Mouse (Mus musculus) CH12.LX (cell line): Measurements from ENCODE around the gene Ccdc40. TPM values are rescaled to one million over a fixed set of nuclear protein-coding genes. Genes with fewer than 3 reads are reported as not detected.

Experiments
- DNase-seq: peaks from one replicate; pipeline ENCODE4 v3.0.0-alpha.2; 2013; ENCODE audit errors: extremely low read depth
- H3K27ac ChIP-seq: 2 replicates; pipeline ENCODE4 v1.5.1; 2012; ENCODE audit warnings: low read depth, mild to moderate bottlenecking, control low read depth, moderate library complexity; ENCODE audit not compliant: insufficient read depth
- H3K27me3 ChIP-seq: replicated peaks from 2 replicates; pipeline ENCODE3; 2012; ENCODE audit warnings: inconsistent platforms
- H3K36me3 ChIP-seq, 2 experiments: replicated peaks in 1 of 2; 2 replicates each; pipeline versions ENCODE3 to v1.6.1; 2012; ENCODE audit warnings: inconsistent platforms in 1 of 2, low read length in 1 of 2, mild to moderate bottlenecking in 1 of 2, mixed read lengths in 1 of 2, moderate library complexity in 1 of 2; ENCODE audit not compliant: control insufficient read depth in 1 of 2, insufficient read depth in 1 of 2
- H3K4me1 ChIP-seq, 2 experiments: 2 replicates each; pipeline ENCODE4 v1.6.1; 2012; ENCODE audit warnings: inconsistent platforms in 1 of 2, moderate library complexity in 1 of 2; ENCODE audit not compliant: insufficient read depth in 2 of 2, control insufficient read depth in 1 of 2
- H3K4me2 ChIP-seq: 2 replicates; pipeline ENCODE4 v1.6.1; 2012; ENCODE audit warnings: low read depth, mild to moderate bottlenecking, control low read depth; ENCODE audit not compliant: poor library complexity, insufficient read depth, severe bottlenecking
- H3K4me3 ChIP-seq, 3 experiments: fragments of 150-350 bp in 1 of 3; sonication (generic) in 1 of 3; replicated peaks in 1 of 3; 2 replicates each; pipeline versions ENCODE3 to v1.5.1; 2011 to 2012; ENCODE audit warnings: low read depth in 2 of 3, low read length in 2 of 3, mild to moderate bottlenecking in 2 of 3, moderate library complexity in 2 of 3, control low read depth in 1 of 3, improper control_type of control experiment in 1 of 3, inconsistent platforms in 1 of 3, mixed read lengths in 1 of 3; ENCODE audit not compliant: poor library complexity in 1 of 3
- H3K79me2 ChIP-seq: replicated peaks from 2 replicates; pipeline ENCODE4 v1.6.1; 2012; ENCODE audit warnings: mild to moderate bottlenecking, moderate library complexity; ENCODE audit not compliant: control insufficient read depth, poor library complexity, insufficient read depth, severe bottlenecking; ENCODE audit errors: extremely low read depth
- H3K9ac ChIP-seq: 2 replicates; pipeline ENCODE4 v1.6.1; 2012; ENCODE audit warnings: low read depth, mild to moderate bottlenecking, control low read depth, moderate library complexity; ENCODE audit not compliant: insufficient read depth
- H3K9me3 ChIP-seq: replicated peaks from 2 replicates; pipeline ENCODE3; 2012; ENCODE audit warnings: low read length, inconsistent platforms, mixed read lengths
- BHLHE40 ChIP-seq: IDR thresholded peaks from 2 replicates; pipeline ENCODE4 v1.6.1; 2011; ENCODE audit warnings: mild to moderate bottlenecking, low read depth, low read length, improper control_type of control experiment
- CHD1 ChIP-seq: IDR thresholded peaks from 2 replicates; pipeline ENCODE4 v1.6.1; 2012; ENCODE audit warnings: low read depth, low read length, improper control_type of control experiment, inconsistent platforms
- CHD2 ChIP-seq: IDR thresholded peaks from 2 replicates; pipeline ENCODE4 v1.6.1; 2011; ENCODE audit warnings: low read length, improper control_type of control experiment
- CTCF ChIP-seq, 2 experiments: IDR thresholded peaks in 1 of 2; conservative IDR thresholded peaks in 1 of 2; 2 replicates each; pipeline ENCODE4 v1.5.1; 2011 to 2012; ENCODE audit warnings: low read depth in 2 of 2, low read length in 2 of 2, improper control_type of control experiment in 1 of 2, inconsistent platforms in 1 of 2, mild to moderate bottlenecking in 1 of 2, moderate library complexity in 1 of 2
- E2F4 ChIP-seq: IDR thresholded peaks from 2 replicates; pipeline ENCODE4 v1.6.1; 2011; ENCODE audit warnings: low read depth, low read length, improper control_type of control experiment; ENCODE audit not compliant: insufficient replicate concordance
- ETS1 ChIP-seq: conservative IDR thresholded peaks from 2 replicates; pipeline ENCODE4 v1.6.1; 2012; ENCODE audit warnings: low read depth, mild to moderate bottlenecking, inconsistent platforms, low read length, improper control_type of control experiment, moderate library complexity
- HCFC1 ChIP-seq: IDR thresholded peaks from 2 replicates; pipeline ENCODE4 v1.6.1; 2012; ENCODE audit warnings: low read depth, mild to moderate bottlenecking, inconsistent platforms, low read length, improper control_type of control experiment
- JUN ChIP-seq: IDR thresholded peaks from 2 replicates; pipeline ENCODE4 v1.6.1; 2011; ENCODE audit warnings: low read depth, mild to moderate bottlenecking, low read length, improper control_type of control experiment, moderate library complexity; ENCODE audit not compliant: insufficient read depth
- JUND ChIP-seq: conservative IDR thresholded peaks from 2 replicates; pipeline ENCODE4 v1.6.1; 2011; ENCODE audit warnings: low read depth, low read length, improper control_type of control experiment
- MAX ChIP-seq: IDR thresholded peaks from 2 replicates; pipeline ENCODE4 v1.6.1; 2011; ENCODE audit warnings: low read length, improper control_type of control experiment
- MEF2A ChIP-seq: IDR thresholded peaks from 2 replicates; pipeline ENCODE4 v1.6.1; 2014; ENCODE audit warnings: low read depth, mild to moderate bottlenecking, inconsistent platforms, low read length, improper control_type of control experiment, borderline replicate concordance
- MXI1 ChIP-seq: IDR thresholded peaks from 2 replicates; pipeline ENCODE4 v1.6.1; 2011; ENCODE audit warnings: mild to moderate bottlenecking, low read depth, low read length, improper control_type of control experiment
- MYC ChIP-seq: IDR thresholded peaks from 2 replicates; pipeline ENCODE4 v1.6.1; 2011; ENCODE audit warnings: low read depth, mild to moderate bottlenecking, improper control_type of control experiment, low read length
- NELFE ChIP-seq: IDR thresholded peaks from 2 replicates; pipeline ENCODE4 v1.6.1; 2011; ENCODE audit warnings: low read depth, low read length, improper control_type of control experiment
- NRF1 ChIP-seq: IDR thresholded peaks from 2 replicates; pipeline ENCODE4 v1.6.1; 2014; ENCODE audit warnings: low read depth, mild to moderate bottlenecking, inconsistent platforms, low read length, improper control_type of control experiment, moderate library complexity
- PAX5 ChIP-seq: IDR thresholded peaks from 2 replicates; pipeline ENCODE4 v1.6.1; 2012; ENCODE audit warnings: low read length, inconsistent platforms, mixed read lengths
- POLR2A ChIP-seq: IDR thresholded peaks from 2 replicates; pipeline ENCODE4 v1.6.1; 2011; ENCODE audit warnings: low read depth, mild to moderate bottlenecking, improper control_type of control experiment, low read length
- POLR2AphosphoS2 ChIP-seq: IDR thresholded peaks from 2 replicates; pipeline ENCODE4 v1.6.1; 2011; ENCODE audit warnings: low read depth, low read length, improper control_type of control experiment
- RAD21 ChIP-seq: IDR thresholded peaks from 2 replicates; pipeline ENCODE4 v1.6.1; 2011; ENCODE audit warnings: low read depth, mild to moderate bottlenecking, low read length, improper control_type of control experiment, moderate library complexity
- RCOR1 ChIP-seq: conservative IDR thresholded peaks from 2 replicates; pipeline ENCODE4 v1.6.1; 2012; ENCODE audit warnings: low read depth, mild to moderate bottlenecking, inconsistent platforms, low read length, improper control_type of control experiment
- SIN3A ChIP-seq: IDR thresholded peaks from 2 replicates; pipeline ENCODE4 v1.6.1; 2012; ENCODE audit warnings: low read length, improper control_type of control experiment, inconsistent platforms
- SMC3 ChIP-seq: IDR thresholded peaks from 2 replicates; pipeline ENCODE4 v1.6.1; 2011; ENCODE audit warnings: low read depth, low read length, improper control_type of control experiment
- TCF12 ChIP-seq: IDR thresholded peaks from 2 replicates; pipeline ENCODE4 v1.6.1; 2014; ENCODE audit warnings: low read depth, mild to moderate bottlenecking, inconsistent platforms, low read length, improper control_type of control experiment
- UBTF ChIP-seq: IDR thresholded peaks from 2 replicates; pipeline ENCODE4 v1.6.1; 2012; ENCODE audit warnings: low read depth, mild to moderate bottlenecking, inconsistent platforms, low read length, improper control_type of control experiment, moderate library complexity
- USF1 ChIP-seq: IDR thresholded peaks from 2 replicates; pipeline ENCODE4 v1.6.1; 2014; ENCODE audit warnings: low read depth, mild to moderate bottlenecking, inconsistent platforms, low read length, improper control_type of control experiment
- USF2 ChIP-seq: conservative IDR thresholded peaks from 2 replicates; pipeline ENCODE4 v1.6.1; 2011; ENCODE audit warnings: low read depth, low read length, improper control_type of control experiment
- ZKSCAN1 ChIP-seq: IDR thresholded peaks from 2 replicates; pipeline ENCODE4 v1.6.1; 2012; ENCODE audit warnings: low read depth, inconsistent platforms, low read length, improper control_type of control experiment, borderline replicate concordance
- ZNF384 ChIP-seq: IDR thresholded peaks from 2 replicates; pipeline ENCODE4 v1.6.1; 2012; ENCODE audit warnings: low read depth, low read length, improper control_type of control experiment, inconsistent platforms
- dilution Hi-C: fragments of 300-500 bp; cut with MboI; formaldehyde crosslinking; loops from 2 replicates; pipeline ENCODE4 v1.14.3; 2020; ENCODE audit warnings: low sequenced_read_pairs; ENCODE audit not compliant: extremely low pct_unique_long_range_greater_than_20kb, extremely low pct_ligation_motif_present
- in situ Hi-C: fragments of 300-500 bp; cut with MboI; formaldehyde crosslinking; loops from 3 replicates; pipeline ENCODE4 v1.14.3; 2019; ENCODE audit warnings: low sequenced_read_pairs, low pct_ligation_motif_present, low pct_unique_long_range_greater_than_20kb, mixed read lengths
- polyA plus RNA-seq: library from polyadenylated mRNA; unstranded; fragments of >175 nt; gene quantifications from 2 replicates; pipeline ENCODE4 v1.2.1, GENCODE M21; 2012; ENCODE audit warnings: low read depth; ENCODE audit not compliant: insufficient read length
- total RNA-seq, 2 experiments: library from RNA; depleted of rRNA; stranded (reverse); fragments of 300-350 nt in 1 of 2; fragments of >200 nt in 1 of 2; gene quantifications; 2 replicates each; pipeline ENCODE4 v1.2.3; 2012 to 2014

The Ccdc40 gene
- total and polyA plus RNA-seq, 3 experiments, result 0.97 to 1.4 (median 1.3) TPM

DNA sequence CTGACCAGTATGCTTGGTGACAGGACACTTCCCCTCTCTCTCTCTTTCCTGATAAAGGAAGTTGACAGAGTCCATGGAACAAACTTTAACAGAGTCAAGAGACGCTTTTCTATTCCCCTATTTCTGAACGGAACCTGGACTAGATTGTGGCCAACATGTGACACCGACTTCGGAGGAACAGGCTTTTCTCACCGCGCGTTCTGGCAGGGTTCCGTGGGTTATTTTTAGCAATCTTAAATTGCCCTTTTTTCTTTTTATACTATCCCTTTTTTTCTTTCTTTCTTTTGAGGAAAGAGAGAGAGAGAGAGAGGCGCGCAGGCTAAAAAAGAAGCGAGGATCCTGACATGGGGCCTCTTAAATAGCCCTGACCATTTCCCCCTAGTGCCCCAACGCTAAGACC lies 781 bp upstream of the Ccdc40 start:
- no peak for DNase-seq
- Histone ChIP-seq H3K9ac (peak overlapping the region; percentile 91), H3K4me1 (peaks cover 3 to 21% of the 10 kb centered on the region in 2 experiments)
- in situ Hi-C loops, result no loop called here
- 0 out of 2 replicates have a peak, but pooled peaks have one; percentile 29 for TF ChIP-seq MYC
- TF ChIP-seq MEF2A, result no peak
- TF ChIP-seq MXI1, result no peak
- no peak for TF ChIP-seq SIN3A
- TF ChIP-seq, all 38 proteins: peak for 1
- no peak overlapping the region for H3K27ac ChIP-seq
- peak overlapping the region; percentile 42 to 71 (median 47) for H3K4me3 ChIP-seq
- no peaks in the 10 kb centered on the region for H3K79me2 ChIP-seq
- dilution Hi-C loops, result no loop called here
- peaks cover 95% of the 10 kb centered on the region for H3K27me3 ChIP-seq
- H3K36me3 ChIP-seq, result no peaks in the 10 kb centered on the region
- peak overlapping the region; percentile 97 for H3K4me2 ChIP-seq
- peaks cover 5% of the 10 kb centered on the region for H3K9me3 ChIP-seq

DNA sequence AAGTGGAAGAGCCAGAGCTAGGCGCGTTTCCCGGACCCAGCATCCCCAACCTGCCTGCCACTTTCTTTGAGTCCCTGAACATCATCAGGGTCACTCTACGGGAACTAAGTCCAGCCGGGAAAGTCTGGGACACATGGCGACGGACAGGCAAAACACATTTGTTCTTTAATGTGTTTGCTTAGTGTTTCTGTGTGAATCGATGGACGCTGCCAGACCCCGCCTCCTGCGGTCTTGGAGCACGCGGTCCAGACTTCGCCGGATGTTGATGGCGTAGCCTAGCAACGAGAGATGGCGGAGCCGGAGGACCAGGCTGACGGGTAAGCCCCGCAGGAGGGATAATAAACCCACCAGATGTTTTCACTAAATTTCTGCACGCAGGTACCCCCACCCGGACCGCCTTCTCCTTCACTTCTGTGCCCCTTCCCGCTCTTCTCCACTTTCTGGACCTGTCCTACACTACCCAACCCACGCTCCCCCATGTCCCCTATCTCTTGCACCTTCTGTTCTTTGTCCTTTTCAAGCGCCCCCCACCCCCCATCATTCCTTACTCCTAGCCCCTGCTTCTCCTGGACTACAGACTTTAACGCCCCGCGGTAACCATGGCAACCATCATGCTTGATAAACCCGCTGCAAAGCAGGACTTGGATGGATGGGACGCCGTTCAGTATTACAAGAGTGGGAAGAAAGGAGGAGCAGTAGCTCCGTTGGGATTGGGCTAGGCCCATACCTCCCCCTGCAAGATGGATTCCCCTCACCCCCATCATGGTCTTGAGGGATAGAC lies 664 bp downstream of the Ccdc40 start:
- dilution Hi-C loops, result no loop called here
- peak overlapping the region; percentile 17 for H3K9ac ChIP-seq
- TF ChIP-seq CHD2, result no peak
- peak; percentile 49; the same call in 1 of the 2 replicates for TF ChIP-seq BHLHE40
- TF ChIP-seq JUN, result no peak
- TF ChIP-seq MXI1, result peak; percentile 99
- peak; percentile 97 for TF ChIP-seq SIN3A
- TF ChIP-seq E2F4, result no peak
- TF ChIP-seq JUND, result no peak
- TF ChIP-seq ZNF384, result no peak
- TF ChIP-seq USF2, result no peak
- no peak for TF ChIP-seq UBTF
- no peak for TF ChIP-seq USF1
- no peak for TF ChIP-seq PAX5
- no peak for TF ChIP-seq POLR2AphosphoS2
- no peak for TF ChIP-seq CTCF (conservative IDR thresholded peaks at IDR 0.05 in 1 of 2, IDR thresholded peaks at IDR 0.05 in 1 of 2; ENCODE audit: low read depth in 2 of 2, low read length in 2 of 2)
- no peak for TF ChIP-seq ETS1
- TF ChIP-seq ZKSCAN1, result no peak
- TF ChIP-seq RAD21, result no peak
- no peak for TF ChIP-seq NRF1
- TF ChIP-seq RCOR1, result no peak
- TF ChIP-seq MYC, result peak; percentile 89
- TF ChIP-seq MAX, result peak; percentile 97
- no peak for TF ChIP-seq SMC3
- no peak for TF ChIP-seq POLR2A
- TF ChIP-seq HCFC1, result peak; percentile 21; the same call in 1 of the 2 replicates
- no peak for TF ChIP-seq TCF12
- no peak for TF ChIP-seq NELFE
- TF ChIP-seq CHD1, result no peak

More for the DNA sequence above, 664 bp downstream of the Ccdc40 start:
- Histone ChIP-seq H3K79me2 (no peaks in the 10 kb centered on the region), H3K4me3 (peak overlapping the region; percentile 41 to 71 (median 47)), H3K4me2 (peak overlapping the region; percentile 97), H3K4me1 (peaks cover 3 to 29% of the 10 kb centered on the region in 2 experiments), H3K36me3 (no peaks in the 10 kb centered on the region), H3K27ac (no peak overlapping the region), H3K27me3 (peaks cover 92% of the 10 kb centered on the region), H3K9me3 (no peaks in the 10 kb centered on the region)
- DNase-seq, result peak; percentile 72
- in situ Hi-C loops, result no loop called here
